Mouse (Mus musculus): ENCODE measurements around the gene Derl3. TPM values are rescaled to one million over a fixed set of nuclear protein-coding genes. Genes with fewer than 3 reads are reported as not detected.
"Not testable (repeated sequence)": the region's sequence is repeated elsewhere in the genome, so short reads cannot be mapped to it uniquely, and the experiment has no call there.

The Derl3 gene
- polyA plus RNA-seq (2012; rRNA removed): 120 and 145 TPM in 2 replicates

DNA sequence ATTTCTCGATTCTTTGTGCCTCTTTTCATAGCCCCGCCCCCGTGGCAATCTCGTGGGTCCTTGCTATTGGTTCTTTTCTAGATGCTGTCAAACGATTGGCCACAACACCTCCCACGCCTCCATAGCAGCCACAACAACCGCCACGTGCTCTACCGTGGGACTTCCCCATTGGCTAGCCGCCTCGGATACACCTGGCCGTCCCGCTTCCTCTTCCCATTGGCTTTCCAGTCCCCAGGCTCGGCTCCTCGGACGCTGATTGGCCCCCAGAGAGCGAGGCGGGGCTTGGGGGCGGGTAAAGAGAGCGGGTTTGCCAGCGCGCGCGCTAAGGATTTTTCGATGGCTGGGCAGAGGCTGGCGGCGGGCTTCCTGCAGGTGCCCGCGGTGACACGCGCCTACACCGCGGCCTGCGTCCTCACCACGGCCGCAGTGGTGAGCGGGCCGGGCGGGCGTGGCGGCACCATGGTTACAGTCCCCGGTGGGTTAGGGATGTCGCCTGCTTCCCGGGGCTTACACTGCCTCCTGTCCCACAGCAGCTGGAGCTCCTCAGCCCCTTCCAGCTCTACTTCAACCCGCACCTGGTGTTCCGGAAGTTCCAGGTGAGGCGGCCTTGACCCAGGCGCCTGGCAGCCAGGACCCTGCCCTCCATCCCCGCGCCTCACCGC is at the start of gene Derl3:
Derl3 (plus strand) TSS at position 325 of the 662 bp plus-strand sequence.
- no peaks in the 10 kb centered on the region for H3K27me3 ChIP-seq (ENCODE audit: control insufficient read depth, insufficient read depth, low read length)
- no peaks in the 10 kb centered on the region for H3K36me3 ChIP-seq (ENCODE audit: control insufficient read depth, insufficient read depth, low read length)
- peaks cover 9% of the 10 kb centered on the region for H3K4me1 ChIP-seq (ENCODE audit: control insufficient read depth, insufficient read depth, low read length)
- peak within 1 kb of the TSS; percentile 75 for H3K27ac ChIP-seq (ENCODE audit: control insufficient read depth, insufficient read depth, low read depth, low read length)
- TF ChIP-seq POLR2A (IDR thresholded peaks at IDR 0.05; ENCODE audit: control insufficient read depth, low read depth, low read length): peak; percentile 48; the same call in 1 of the 2 replicates
- TF ChIP-seq CTCF (IDR thresholded peaks at IDR 0.05; ENCODE audit: control insufficient read depth, insufficient read depth, insufficient replicate concordance, low read depth, low read length): no peak
- H3K4me3 ChIP-seq (ENCODE audit: control insufficient read depth, low read depth, low read length): peak within 1 kb of the TSS; percentile 90

DNA sequence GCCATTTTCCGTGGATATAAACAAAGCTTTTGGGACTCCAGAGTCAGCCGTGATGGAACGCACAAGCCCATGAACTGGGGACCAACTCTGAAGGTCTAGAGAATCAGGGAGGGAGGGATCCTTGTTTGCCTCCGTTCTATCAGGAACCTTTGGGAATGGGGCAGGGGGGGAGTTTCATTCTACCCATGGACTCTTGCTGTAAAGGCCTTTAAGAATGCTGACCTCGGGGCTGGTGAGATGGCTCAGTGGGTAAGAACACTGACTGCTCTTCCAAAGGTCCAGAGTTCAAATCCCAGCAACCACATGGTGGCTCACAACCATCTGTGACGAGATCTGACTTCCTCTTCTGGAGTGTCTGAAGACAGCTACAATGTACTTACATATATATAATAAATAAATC is 49.3 kb upstream of the Derl3 start:
- H3K27me3 ChIP-seq (ENCODE audit: control insufficient read depth, insufficient read depth, low read length); H3K4me1 ChIP-seq (ENCODE audit: control insufficient read depth, insufficient read depth, low read length); H3K4me3 ChIP-seq (ENCODE audit: control insufficient read depth, low read depth, low read length); H3K36me3 ChIP-seq (ENCODE audit: control insufficient read depth, insufficient read depth, low read length): not testable (repeated sequence)
- H3K27ac ChIP-seq (ENCODE audit: control insufficient read depth, insufficient read depth, low read depth, low read length): peak overlapping the region; percentile 12; the same call in 1 of the 2 replicates

DNA sequence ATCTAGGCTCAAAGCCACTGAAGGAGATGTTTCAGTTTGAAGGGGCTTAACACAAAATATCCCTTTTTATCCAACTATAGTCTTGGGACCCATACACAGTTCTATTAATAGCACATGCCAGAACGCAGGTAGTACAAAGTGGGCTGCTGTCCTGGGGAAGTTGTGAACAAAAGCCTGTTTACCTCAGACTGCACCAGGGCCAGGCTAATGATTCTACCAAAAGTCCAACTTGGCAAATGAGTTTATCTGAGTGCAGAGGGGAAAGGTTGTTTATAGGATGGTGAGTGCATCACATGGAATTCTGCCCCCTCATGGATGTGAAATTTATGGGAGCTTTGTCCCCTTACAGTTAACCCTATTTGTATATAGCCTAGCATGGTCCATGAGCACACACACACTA is 48.4 kb upstream of the Derl3 start:
- Histone ChIP-seq H3K27ac (ENCODE audit: control insufficient read depth, insufficient read depth, low read depth, low read length) (no peak overlapping the region), H3K4me1 (ENCODE audit: control insufficient read depth, insufficient read depth, low read length) (no peaks in the 10 kb centered on the region; the same call in 1 of the 2 replicates), H3K27me3 (ENCODE audit: control insufficient read depth, insufficient read depth, low read length) (no peaks in the 10 kb centered on the region), H3K36me3 (ENCODE audit: control insufficient read depth, insufficient read depth, low read length) (no peaks in the 10 kb centered on the region), H3K4me3 (ENCODE audit: control insufficient read depth, low read depth, low read length) (no peak overlapping the region)
- 0 out of 2 replicates have a peak, but pooled peaks have one; percentile 3 for TF ChIP-seq POLR2A (IDR thresholded peaks at IDR 0.05; ENCODE audit: control insufficient read depth, low read depth, low read length)
- no peak for TF ChIP-seq CTCF (IDR thresholded peaks at IDR 0.05; ENCODE audit: control insufficient read depth, insufficient read depth, insufficient replicate concordance, low read depth, low read length)

DNA sequence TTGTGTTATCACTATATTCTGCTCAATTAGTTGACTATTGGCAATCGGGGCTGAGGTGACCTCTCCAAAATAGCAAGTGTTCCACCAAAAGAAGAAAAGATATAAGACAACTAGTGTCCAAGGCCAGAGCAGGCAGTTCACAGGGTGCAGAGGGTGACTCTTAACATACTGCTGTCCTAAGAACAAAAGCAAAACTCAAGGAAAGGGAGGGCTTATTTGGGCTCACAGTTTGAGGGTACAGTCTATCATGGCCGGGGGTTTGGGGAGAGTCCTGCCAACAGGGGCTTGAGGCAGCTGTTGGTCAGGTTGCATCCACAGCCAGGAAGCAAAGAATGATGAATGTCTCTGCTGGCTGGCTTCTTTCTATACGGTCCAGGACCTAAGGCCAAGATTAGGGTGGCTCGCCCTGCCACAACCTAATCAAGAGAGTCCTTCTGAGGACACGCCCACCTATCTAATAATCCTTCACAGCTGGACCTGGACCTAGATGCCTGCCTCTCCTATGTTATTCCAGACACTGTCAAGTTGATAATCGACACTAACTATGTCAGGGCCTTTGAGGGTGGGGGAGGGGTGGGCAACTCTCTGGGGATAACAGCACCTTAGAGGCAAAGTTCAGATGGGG is 47.8 kb upstream of the Derl3 start:
- no peaks in the 10 kb centered on the region; the same call in 1 of the 2 replicates for H3K4me1 ChIP-seq (ENCODE audit: control insufficient read depth, insufficient read depth, low read length)
- no peaks in the 10 kb centered on the region for H3K36me3 ChIP-seq (ENCODE audit: control insufficient read depth, insufficient read depth, low read length)
- no peak overlapping the region for H3K27ac ChIP-seq (ENCODE audit: control insufficient read depth, insufficient read depth, low read depth, low read length)
- H3K4me3 ChIP-seq (ENCODE audit: control insufficient read depth, low read depth, low read length): no peak overlapping the region
- TF ChIP-seq POLR2A (IDR thresholded peaks at IDR 0.05; ENCODE audit: control insufficient read depth, low read depth, low read length) (peak; percentile 36; the same call in 1 of the 2 replicates), CTCF (IDR thresholded peaks at IDR 0.05; ENCODE audit: control insufficient read depth, insufficient read depth, insufficient replicate concordance, low read depth, low read length) (no peak)
- H3K27me3 ChIP-seq (ENCODE audit: control insufficient read depth, insufficient read depth, low read length): no peaks in the 10 kb centered on the region

DNA sequence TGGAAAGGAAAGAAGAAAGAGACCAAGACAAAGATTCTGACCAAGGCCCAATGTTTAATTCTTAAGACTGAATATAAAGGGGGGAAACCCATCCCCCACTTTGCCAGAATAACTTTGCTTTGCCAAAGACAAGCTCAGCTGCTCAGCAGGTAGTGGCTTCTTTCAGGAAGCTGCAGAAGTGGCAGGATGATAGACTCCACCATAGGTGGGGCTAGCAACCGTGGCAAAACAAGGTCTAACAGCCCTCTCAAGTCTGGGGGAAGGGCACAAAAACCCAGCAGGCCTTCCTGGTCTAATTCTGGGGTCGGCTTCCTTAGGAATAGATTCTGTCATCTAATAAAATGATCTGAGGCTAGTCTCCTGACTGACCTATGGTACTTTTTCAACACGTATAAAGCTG is 44.8 kb upstream of the Derl3 start:
- Histone ChIP-seq H3K36me3 (ENCODE audit: control insufficient read depth, insufficient read depth, low read length) (no peaks in the 10 kb centered on the region), H3K4me3 (ENCODE audit: control insufficient read depth, low read depth, low read length) (no peak overlapping the region; the same call in 1 of the 2 replicates), H3K27me3 (ENCODE audit: control insufficient read depth, insufficient read depth, low read length) (no peaks in the 10 kb centered on the region), H3K4me1 (ENCODE audit: control insufficient read depth, insufficient read depth, low read length) (peaks cover 6% of the 10 kb centered on the region), H3K27ac (ENCODE audit: control insufficient read depth, insufficient read depth, low read depth, low read length) (no peak overlapping the region)
- TF ChIP-seq POLR2A (IDR thresholded peaks at IDR 0.05; ENCODE audit: control insufficient read depth, low read depth, low read length) (no peak), CTCF (IDR thresholded peaks at IDR 0.05; ENCODE audit: control insufficient read depth, insufficient read depth, insufficient replicate concordance, low read depth, low read length) (no peak)

DNA sequence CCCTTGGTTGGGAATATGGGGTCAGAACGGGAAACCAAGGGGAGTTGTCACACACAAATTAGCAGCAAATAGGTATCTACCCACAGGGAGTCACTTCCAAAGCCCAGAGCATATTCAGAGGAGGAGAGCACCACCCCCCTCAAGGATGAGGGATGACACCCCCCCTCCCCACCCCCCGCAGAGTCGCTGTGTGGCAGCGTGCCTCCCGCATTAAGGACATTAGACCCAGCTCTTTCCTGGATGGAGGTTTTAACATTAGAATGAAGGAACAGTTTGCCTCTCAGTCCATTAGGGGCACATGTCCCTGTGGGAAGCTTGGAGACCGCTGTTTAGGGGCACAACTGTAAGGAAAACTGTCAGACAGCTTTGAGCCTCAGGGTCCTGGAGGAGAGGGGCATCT is 42.1 kb upstream of the Derl3 start:
- Histone ChIP-seq H3K27me3 (ENCODE audit: control insufficient read depth, insufficient read depth, low read length) (no peaks in the 10 kb centered on the region), H3K4me3 (ENCODE audit: control insufficient read depth, low read depth, low read length) (no peak overlapping the region), H3K4me1 (ENCODE audit: control insufficient read depth, insufficient read depth, low read length) (peaks cover 9% of the 10 kb centered on the region), H3K36me3 (ENCODE audit: control insufficient read depth, insufficient read depth, low read length) (no peaks in the 10 kb centered on the region), H3K27ac (ENCODE audit: control insufficient read depth, insufficient read depth, low read depth, low read length) (no peak overlapping the region; the same call in 1 of the 2 replicates)
- TF ChIP-seq CTCF (IDR thresholded peaks at IDR 0.05; ENCODE audit: control insufficient read depth, insufficient read depth, insufficient replicate concordance, low read depth, low read length) (no peak), POLR2A (IDR thresholded peaks at IDR 0.05; ENCODE audit: control insufficient read depth, low read depth, low read length) (0 out of 2 replicates have a peak, but pooled peaks have one; percentile 37)

DNA sequence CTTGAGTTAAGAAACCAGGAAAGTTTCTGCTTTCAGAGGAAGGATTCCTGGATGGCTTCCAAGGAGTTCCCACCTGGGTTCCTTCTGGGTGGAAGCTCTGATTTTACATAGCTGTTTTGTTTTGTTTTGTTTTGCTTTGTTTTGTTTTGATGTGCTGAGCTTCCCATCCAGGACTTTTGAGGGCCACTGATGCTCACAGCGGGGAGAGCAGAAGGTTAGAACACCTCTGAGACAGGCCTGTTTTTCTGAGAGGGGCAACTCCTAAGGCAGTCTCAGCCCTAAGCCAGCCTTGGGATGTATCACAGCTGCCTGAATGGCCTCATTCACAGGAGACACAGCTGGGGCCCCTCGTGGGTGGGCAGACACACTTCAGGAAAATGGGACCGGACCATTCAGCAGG is 41.5 kb upstream of the Derl3 start:
- H3K4me3 ChIP-seq (ENCODE audit: control insufficient read depth, low read depth, low read length): no peak overlapping the region
- H3K4me1 ChIP-seq (ENCODE audit: control insufficient read depth, insufficient read depth, low read length): peaks cover 9% of the 10 kb centered on the region
- no peaks in the 10 kb centered on the region for H3K36me3 ChIP-seq (ENCODE audit: control insufficient read depth, insufficient read depth, low read length)
- H3K27ac ChIP-seq (ENCODE audit: control insufficient read depth, insufficient read depth, low read depth, low read length): peak overlapping the region; percentile 65
- TF ChIP-seq CTCF (IDR thresholded peaks at IDR 0.05; ENCODE audit: control insufficient read depth, insufficient read depth, insufficient replicate concordance, low read depth, low read length) (no peak), POLR2A (IDR thresholded peaks at IDR 0.05; ENCODE audit: control insufficient read depth, low read depth, low read length) (no peak; the same call in 1 of the 2 replicates)
- H3K27me3 ChIP-seq (ENCODE audit: control insufficient read depth, insufficient read depth, low read length): no peaks in the 10 kb centered on the region

All from testis, adult 2 months (tissue).